Mouse (Mus musculus): ENCODE data around the gene Adamts10. TPM values are rescaled to one million over a fixed set of nuclear protein-coding genes. Genes with fewer than 3 reads are reported as not detected.

Gene Adamts10
- 79.8 and 90.6 TPM in 2 replicates for polyA plus RNA-seq (2015; fragmentation: Nextera tagmentation; extraction: Ambion mirVana)

DNA sequence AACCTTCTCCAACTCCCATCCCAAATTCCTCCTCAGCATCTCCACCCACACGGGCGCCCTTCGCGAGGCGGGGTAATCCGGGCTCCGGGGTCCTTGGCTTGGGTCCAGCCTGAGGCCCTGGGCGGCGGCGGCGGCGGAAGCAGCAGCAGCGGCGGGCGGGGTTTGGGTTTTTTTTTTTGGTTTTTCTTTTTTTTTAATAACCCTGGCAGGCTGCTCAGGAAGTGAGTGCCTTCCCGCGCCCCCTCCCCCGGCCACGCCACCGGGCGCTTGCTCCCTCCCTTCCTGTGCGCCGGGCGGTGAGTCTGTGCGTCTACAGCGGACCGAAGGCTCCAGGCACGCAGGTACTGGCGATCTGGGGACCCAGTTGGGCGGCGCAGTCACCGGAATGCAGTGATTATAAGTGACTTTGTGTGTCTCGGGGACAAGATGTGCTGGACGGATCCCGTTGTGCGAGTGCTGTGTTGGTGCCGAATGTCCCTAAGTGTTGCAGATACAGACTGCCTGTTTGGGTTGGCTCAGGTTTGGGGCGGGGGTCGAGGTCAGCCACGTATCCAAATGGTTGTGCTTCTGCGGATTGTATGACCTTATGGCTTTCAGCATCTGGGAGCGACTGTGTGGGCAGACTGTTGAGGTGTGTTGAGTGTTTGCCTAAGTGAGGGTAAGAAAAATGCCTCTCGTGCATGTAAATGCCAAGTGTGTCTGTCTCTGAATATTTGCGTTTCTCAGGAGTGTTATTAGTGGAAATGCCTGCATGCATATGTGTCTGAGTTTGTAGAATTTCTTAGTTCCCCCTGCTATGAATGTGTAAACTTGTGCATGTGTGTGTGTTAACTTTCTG lies at the start of gene Adamts10:
Gene Adamts10 (plus strand): TSS at position 287 of the 838 bp plus-strand sequence.
- peak; percentile 92 for DNase-seq (ENCODE audit: low spot score)
- Histone ChIP-seq H3K9me3 (ENCODE audit: low read length) (no peaks in the 10 kb centered on the region), H3K36me3 (ENCODE audit: insufficient read depth, low read length) (peaks cover 9% of the 10 kb centered on the region), H3K4me2 (replicated peaks; ENCODE audit: low read depth, low read length) (peak within 1 kb of the TSS; percentile 54), H3K27ac (ENCODE audit: low read length) (peak within 1 kb of the TSS; percentile 94), H3K27me3 (replicated peaks; ENCODE audit: insufficient read depth, low read length) (no peaks in the 10 kb centered on the region), H3K4me3 (ENCODE audit: low read depth, low read length) (peak within 1 kb of the TSS; percentile 64), H3K4me1 (ENCODE audit: insufficient read depth, low read depth, low read length) (peaks cover 7% of the 10 kb centered on the region; the same call in 1 of the 2 replicates), H3K9ac (replicated peaks; ENCODE audit: low read depth) (peak within 1 kb of the TSS; percentile 60)
- TF ChIP-seq EP300 (IDR thresholded peaks at IDR 0.05) = peak; percentile 43
- TF ChIP-seq CTCF (IDR thresholded peaks at IDR 0.05) = peak; percentile 28; the same call in 1 of the 2 replicates
- peak; percentile 84 for ATAC-seq
- WGBS = 1% methylated on average over 43 of the region's 44 CpGs

DNA sequence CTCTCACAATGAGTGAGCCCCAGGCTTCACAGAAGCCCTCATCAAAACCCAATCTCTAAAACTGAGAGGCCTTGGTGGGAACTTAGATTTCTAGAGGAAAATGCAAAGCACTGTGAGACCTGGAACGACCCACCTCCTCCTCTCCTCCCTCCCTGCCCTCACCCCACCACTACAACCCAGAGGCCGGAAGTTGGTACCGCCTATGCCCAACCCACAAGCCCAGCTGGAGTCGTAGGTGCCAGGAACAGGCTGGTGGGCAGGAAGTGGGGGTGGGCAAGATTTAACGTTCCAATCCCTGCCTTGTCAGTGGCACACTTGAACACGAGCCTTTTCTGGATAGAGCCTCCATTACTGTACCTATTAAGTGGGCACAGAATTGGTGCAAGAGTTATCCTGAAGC lies 40.0 kb upstream of the Adamts10 start:
- Histone ChIP-seq H3K27ac (ENCODE audit: low read length) (no peak overlapping the region), H3K9me3 (ENCODE audit: low read length) (no peaks in the 10 kb centered on the region), H3K4me1 (ENCODE audit: insufficient read depth, low read depth, low read length) (no peaks in the 10 kb centered on the region), H3K4me3 (ENCODE audit: low read depth, low read length) (no peak overlapping the region), H3K9ac (replicated peaks; ENCODE audit: low read depth) (no peak overlapping the region), H3K27me3 (replicated peaks; ENCODE audit: insufficient read depth, low read length) (no peaks in the 10 kb centered on the region), H3K4me2 (replicated peaks; ENCODE audit: low read depth, low read length) (no peak overlapping the region), H3K36me3 (ENCODE audit: insufficient read depth, low read length) (no peaks in the 10 kb centered on the region)
- DNase-seq (ENCODE audit: low spot score) (no peak), ATAC-seq (0 out of 2 replicates have a peak, but pooled peaks have one; percentile 12)
- TF ChIP-seq CTCF (IDR thresholded peaks at IDR 0.05) (no peak), EP300 (IDR thresholded peaks at IDR 0.05) (no peak)
- 28% methylated on average over 6 of the region's 6 CpGs for WGBS

GRCm38 (mm10) chr17:33487211-33487610 lies 36.8 kb upstream of the Adamts10 start:
- DNase-seq (ENCODE audit: low spot score) = no peak
- H3K4me3 ChIP-seq (ENCODE audit: low read depth, low read length) = no peak overlapping the region
- no peaks in the 10 kb centered on the region for H3K27me3 ChIP-seq (replicated peaks; ENCODE audit: insufficient read depth, low read length)
- WGBS = 69% methylated on average over 2 of the region's 2 CpGs
- no peak overlapping the region for H3K27ac ChIP-seq (ENCODE audit: low read length)
- TF ChIP-seq EP300 (IDR thresholded peaks at IDR 0.05) = no peak
- TF ChIP-seq CTCF (IDR thresholded peaks at IDR 0.05) = no peak
- H3K9ac ChIP-seq (replicated peaks; ENCODE audit: low read depth) = no peak overlapping the region
- no peak for ATAC-seq
- no peaks in the 10 kb centered on the region for H3K4me1 ChIP-seq (ENCODE audit: insufficient read depth, low read depth, low read length)
- no peaks in the 10 kb centered on the region for H3K9me3 ChIP-seq (ENCODE audit: low read length)
- H3K4me2 ChIP-seq (replicated peaks; ENCODE audit: low read depth, low read length) = no peak overlapping the region
- H3K36me3 ChIP-seq (ENCODE audit: insufficient read depth, low read length) = no peaks in the 10 kb centered on the region

DNA sequence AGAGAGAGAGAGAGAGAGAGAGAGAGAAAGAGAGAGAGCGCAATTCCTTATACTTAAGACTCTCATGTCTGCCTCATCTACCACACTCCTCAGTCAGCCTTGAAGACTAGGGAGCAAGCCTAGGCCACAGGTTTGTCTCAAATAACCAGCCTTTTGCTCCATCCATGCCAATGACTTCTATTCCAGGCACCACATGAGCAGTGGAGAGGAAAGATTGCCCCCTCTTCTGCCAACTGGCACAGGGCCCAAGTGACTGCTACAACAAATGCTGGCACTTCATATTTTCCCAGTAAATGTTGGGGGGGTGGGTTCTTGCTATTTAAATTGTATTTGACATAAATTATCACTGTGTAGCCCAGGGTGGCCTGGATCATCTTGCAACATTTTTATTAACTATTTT lies 36.4 kb upstream of the Adamts10 start:
- TF ChIP-seq CTCF (IDR thresholded peaks at IDR 0.05) (no peak), EP300 (IDR thresholded peaks at IDR 0.05) (no peak)
- 67% methylated on average over 1 of the region's 1 CpGs for WGBS

DNA sequence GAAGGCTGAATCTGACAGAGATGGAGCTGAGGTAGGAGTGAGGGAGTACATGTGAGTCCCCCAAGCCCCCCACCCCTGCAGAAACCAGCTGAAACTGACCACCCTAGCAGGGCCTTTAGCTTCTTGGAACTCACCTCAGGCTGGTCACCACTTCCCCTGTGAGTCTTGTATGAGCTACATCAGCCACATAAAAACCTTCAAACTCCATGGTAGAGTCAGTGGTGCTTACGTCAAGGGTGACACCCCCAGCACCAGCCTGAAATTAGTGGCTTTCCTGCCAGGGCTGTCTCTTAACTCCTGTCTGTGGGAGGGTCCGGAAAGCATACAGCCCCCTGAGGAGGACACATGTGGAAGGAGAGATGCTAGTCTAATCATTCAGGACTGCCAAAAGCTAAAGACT lies 32.6 kb upstream of the Adamts10 start:
- no peak overlapping the region for H3K9ac ChIP-seq (replicated peaks; ENCODE audit: low read depth)
- H3K4me1 ChIP-seq (ENCODE audit: insufficient read depth, low read depth, low read length) = no peaks in the 10 kb centered on the region
- ATAC-seq = no peak
- no peak for DNase-seq (ENCODE audit: low spot score)
- no peak overlapping the region for H3K27ac ChIP-seq (ENCODE audit: low read length)
- WGBS = 97% methylated on average over 2 of the region's 2 CpGs
- H3K27me3 ChIP-seq (replicated peaks; ENCODE audit: insufficient read depth, low read length) = no peaks in the 10 kb centered on the region
- no peak for TF ChIP-seq EP300 (IDR thresholded peaks at IDR 0.05)
- TF ChIP-seq CTCF (IDR thresholded peaks at IDR 0.05) = no peak
- no peak overlapping the region for H3K4me3 ChIP-seq (ENCODE audit: low read depth, low read length)
- H3K4me2 ChIP-seq (replicated peaks; ENCODE audit: low read depth, low read length) = no peak overlapping the region
- H3K9me3 ChIP-seq (ENCODE audit: low read length) = no peaks in the 10 kb centered on the region
- no peaks in the 10 kb centered on the region for H3K36me3 ChIP-seq (ENCODE audit: insufficient read depth, low read length)

More for the DNA sequence above, 36.4 kb upstream of the Adamts10 start:
- no peak overlapping the region for H3K4me2 ChIP-seq (replicated peaks; ENCODE audit: low read depth, low read length)
- DNase-seq (ENCODE audit: low spot score) = peak; percentile 32
- no peak overlapping the region for H3K4me3 ChIP-seq (ENCODE audit: low read depth, low read length)
- H3K27me3 ChIP-seq (replicated peaks; ENCODE audit: insufficient read depth, low read length) = no peaks in the 10 kb centered on the region
- H3K4me1 ChIP-seq (ENCODE audit: insufficient read depth, low read depth, low read length) = no peaks in the 10 kb centered on the region
- ATAC-seq = no peak
- no peak overlapping the region for H3K27ac ChIP-seq (ENCODE audit: low read length)
- no peaks in the 10 kb centered on the region for H3K36me3 ChIP-seq (ENCODE audit: insufficient read depth, low read length)
- H3K9me3 ChIP-seq (ENCODE audit: low read length) = no peaks in the 10 kb centered on the region
- no peak overlapping the region for H3K9ac ChIP-seq (replicated peaks; ENCODE audit: low read depth)

DNA sequence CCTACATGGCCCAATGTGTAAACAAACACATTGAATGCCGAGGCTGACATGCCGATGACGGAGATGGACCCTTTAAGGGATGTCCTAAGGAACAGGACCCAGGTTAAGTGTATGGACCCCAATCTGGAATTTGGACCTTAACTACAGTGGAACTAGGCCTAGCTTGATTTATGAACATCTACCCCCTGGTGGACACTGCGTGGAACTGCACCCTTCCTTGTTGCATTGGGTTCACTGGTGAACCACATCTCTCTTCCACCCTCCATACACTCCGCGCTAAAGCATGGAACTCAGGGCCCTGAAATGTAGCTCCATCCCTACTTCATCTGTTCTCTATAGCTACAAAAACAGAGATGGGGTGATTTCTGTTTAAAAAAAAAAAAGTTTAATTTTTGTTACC lies 30.9 kb upstream of the Adamts10 start:
- ATAC-seq (no peak), DNase-seq (ENCODE audit: low spot score) (peak; percentile 35)
- TF ChIP-seq EP300 (IDR thresholded peaks at IDR 0.05) (no peak), CTCF (IDR thresholded peaks at IDR 0.05) (peak; percentile 87)
- no peaks in the 10 kb centered on the region for H3K36me3 ChIP-seq (ENCODE audit: insufficient read depth, low read length)
- H3K9me3 ChIP-seq (ENCODE audit: low read length) = no peaks in the 10 kb centered on the region
- no peak overlapping the region for H3K27ac ChIP-seq (ENCODE audit: low read length)
- H3K9ac ChIP-seq (replicated peaks; ENCODE audit: low read depth) = no peak overlapping the region
- H3K27me3 ChIP-seq (replicated peaks; ENCODE audit: insufficient read depth, low read length) = no peaks in the 10 kb centered on the region
- 71% methylated on average over 6 of the region's 6 CpGs for WGBS
- no peaks in the 10 kb centered on the region for H3K4me1 ChIP-seq (ENCODE audit: insufficient read depth, low read depth, low read length)
- no peak overlapping the region for H3K4me3 ChIP-seq (ENCODE audit: low read depth, low read length)
- no peak overlapping the region for H3K4me2 ChIP-seq (replicated peaks; ENCODE audit: low read depth, low read length)
